Mouse (Mus musculus): ENCODE results near the gene Tmem51. TPM values are rescaled to one million over a fixed set of nuclear protein-coding genes. Genes with fewer than 3 reads are reported as not detected.
A peak's percentile ranks its signal among the peaks of the same experiment; 100 is the strongest.

Gene Tmem51
- polyA plus RNA-seq, 1 experiment: 26.2 TPM

- DNase-seq: peak; percentile 84 to 85
- peak overlapping the region; percentile 87 for H3K27ac ChIP-seq (ENCODE audit: insufficient read depth, low read length)
- 5% methylated on average over 18 of the region's 18 CpGs for WGBS
- H3K4me3 ChIP-seq (replicated peaks; ENCODE audit: insufficient read depth, low read depth, low read length): peak overlapping the region; percentile 41
- H3K27me3 ChIP-seq (ENCODE audit: control insufficient read depth, insufficient read depth, low read length): no peaks in the 10 kb centered on the region
- peaks cover 50% of the 10 kb centered on the region for H3K4me1 ChIP-seq (ENCODE audit: control insufficient read depth, insufficient read depth, low read length)
- TF ChIP-seq CTCF (IDR thresholded peaks at IDR 0.05; ENCODE audit: borderline replicate concordance, insufficient read depth, low read depth, low read length): no peak
- no peak for TF ChIP-seq POLR2A (IDR thresholded peaks at IDR 0.05; ENCODE audit: borderline replicate concordance, insufficient read depth, low read length)
These were observed 3.0 kb downstream of the Tmem51 start for GRCm38 (mm10) chr4:142080901-142081630.

- H3K4me1 ChIP-seq (ENCODE audit: control insufficient read depth, insufficient read depth, low read length): peaks cover 52% of the 10 kb centered on the region
- no peak for TF ChIP-seq POLR2A (IDR thresholded peaks at IDR 0.05; ENCODE audit: borderline replicate concordance, insufficient read depth, low read length)
- TF ChIP-seq CTCF (IDR thresholded peaks at IDR 0.05; ENCODE audit: borderline replicate concordance, insufficient read depth, low read depth, low read length): no peak
- WGBS: 10% methylated on average over 4 of the region's 4 CpGs
- peak in 1 of 2 experiments; percentile 55 for DNase-seq
- H3K4me3 ChIP-seq (replicated peaks; ENCODE audit: insufficient read depth, low read depth, low read length): peak overlapping the region; percentile 41
- H3K27me3 ChIP-seq (ENCODE audit: control insufficient read depth, insufficient read depth, low read length): no peaks in the 10 kb centered on the region
- peak overlapping the region; percentile 14 for H3K27ac ChIP-seq (ENCODE audit: insufficient read depth, low read length)
These were observed 3.7 kb downstream of the Tmem51 start for GRCm38 (mm10) chr4:142080487-142080767.

- Histone ChIP-seq H3K27ac (ENCODE audit: insufficient read depth, low read length) (peak overlapping the region; percentile 14), H3K4me3 (replicated peaks; ENCODE audit: insufficient read depth, low read depth, low read length) (no peak overlapping the region), H3K4me1 (ENCODE audit: control insufficient read depth, insufficient read depth, low read length) (peaks cover 47% of the 10 kb centered on the region), H3K27me3 (ENCODE audit: control insufficient read depth, insufficient read depth, low read length) (no peaks in the 10 kb centered on the region)
- TF ChIP-seq POLR2A (IDR thresholded peaks at IDR 0.05; ENCODE audit: borderline replicate concordance, insufficient read depth, low read length) (no peak), CTCF (IDR thresholded peaks at IDR 0.05; ENCODE audit: borderline replicate concordance, insufficient read depth, low read depth, low read length) (no peak)
- peak in 1 of 2 experiments; percentile 53 for DNase-seq
- 67% methylated on average over 14 of the region's 14 CpGs for WGBS
These were observed 4.2 kb downstream of the Tmem51 start for GRCm38 (mm10) chr4:142079629-142080486.

- peak overlapping the region; percentile 46 for H3K27ac ChIP-seq (ENCODE audit: insufficient read depth, low read length)
- H3K4me3 ChIP-seq (replicated peaks; ENCODE audit: insufficient read depth, low read depth, low read length): peak overlapping the region; percentile 13
- TF ChIP-seq CTCF (IDR thresholded peaks at IDR 0.05; ENCODE audit: borderline replicate concordance, insufficient read depth, low read depth, low read length): no peak
- no peak for TF ChIP-seq POLR2A (IDR thresholded peaks at IDR 0.05; ENCODE audit: borderline replicate concordance, insufficient read depth, low read length)
- 12% methylated on average over 18 of the region's 18 CpGs for WGBS
- H3K27me3 ChIP-seq (ENCODE audit: control insufficient read depth, insufficient read depth, low read length): no peaks in the 10 kb centered on the region
- peak; percentile 59 to 75 for DNase-seq
- peaks cover 62% of the 10 kb centered on the region for H3K4me1 ChIP-seq (ENCODE audit: control insufficient read depth, insufficient read depth, low read length)
These were observed 6.4 kb downstream of the Tmem51 start for GRCm38 (mm10) chr4:142077572-142078271.

- Histone ChIP-seq H3K4me1 (ENCODE audit: control insufficient read depth, insufficient read depth, low read length) (peaks cover 58% of the 10 kb centered on the region), H3K27ac (ENCODE audit: insufficient read depth, low read length) (peak overlapping the region; percentile 46; the same call in 1 of the 2 replicates), H3K4me3 (replicated peaks; ENCODE audit: insufficient read depth, low read depth, low read length) (no peak overlapping the region), H3K27me3 (ENCODE audit: control insufficient read depth, insufficient read depth, low read length) (no peaks in the 10 kb centered on the region)
- 33% methylated on average over 1 of the region's 1 CpGs for WGBS
- TF ChIP-seq CTCF (IDR thresholded peaks at IDR 0.05; ENCODE audit: borderline replicate concordance, insufficient read depth, low read depth, low read length): no peak
- no peak for TF ChIP-seq POLR2A (IDR thresholded peaks at IDR 0.05; ENCODE audit: borderline replicate concordance, insufficient read depth, low read length)
- no peak for DNase-seq
These were observed 7.2 kb downstream of the Tmem51 start for GRCm38 (mm10) chr4:142076883-142077282.

- H3K27ac ChIP-seq (ENCODE audit: insufficient read depth, low read length): no peak overlapping the region
- 96% methylated on average over 11 of the region's 11 CpGs for WGBS
- no peak for TF ChIP-seq CTCF (IDR thresholded peaks at IDR 0.05; ENCODE audit: borderline replicate concordance, insufficient read depth, low read depth, low read length)
- no peak for TF ChIP-seq POLR2A (IDR thresholded peaks at IDR 0.05; ENCODE audit: borderline replicate concordance, insufficient read depth, low read length)
- peaks cover 59% of the 10 kb centered on the region for H3K4me1 ChIP-seq (ENCODE audit: control insufficient read depth, insufficient read depth, low read length)
- H3K27me3 ChIP-seq (ENCODE audit: control insufficient read depth, insufficient read depth, low read length): no peaks in the 10 kb centered on the region
- H3K4me3 ChIP-seq (replicated peaks; ENCODE audit: insufficient read depth, low read depth, low read length): no peak overlapping the region
- no peak for DNase-seq
These were observed 8.2 kb downstream of the Tmem51 start for GRCm38 (mm10) chr4:142075931-142076330.

- H3K4me3 ChIP-seq (replicated peaks; ENCODE audit: insufficient read depth, low read depth, low read length): no peak overlapping the region
- no peaks in the 10 kb centered on the region for H3K27me3 ChIP-seq (ENCODE audit: control insufficient read depth, insufficient read depth, low read length)
- no peak overlapping the region for H3K27ac ChIP-seq (ENCODE audit: insufficient read depth, low read length)
- DNase-seq: no peak
- 82% methylated on average over 13 of the region's 13 CpGs for WGBS
- TF ChIP-seq CTCF (IDR thresholded peaks at IDR 0.05; ENCODE audit: borderline replicate concordance, insufficient read depth, low read depth, low read length): no peak
- no peak for TF ChIP-seq POLR2A (IDR thresholded peaks at IDR 0.05; ENCODE audit: borderline replicate concordance, insufficient read depth, low read length)
- H3K4me1 ChIP-seq (ENCODE audit: control insufficient read depth, insufficient read depth, low read length): peaks cover 53% of the 10 kb centered on the region
These were observed 9.9 kb downstream of the Tmem51 start for GRCm38 (mm10) chr4:142074060-142074732.
